Mouse (Mus musculus) erythroblast, embryonic 14.5 days (primary cell): ENCODE results near the gene Kat6b.

Experiments used
- GATA1 ChIP-seq: IDR thresholded peaks from 2 replicates; pipeline ENCODE4 v1.6.1; 2012; ENCODE audit warnings: low read length, inconsistent platforms, mixed read lengths
- TAL1 ChIP-seq: IDR thresholded peaks from 3 replicates; pipeline ENCODE4 v1.6.1; 2012; ENCODE audit warnings: low read length, inconsistent platforms, mixed read lengths

- TF ChIP-seq GATA1: no peak
- no peak for TF ChIP-seq TAL1
These were observed 188.0 kb downstream of the Kat6b start for GRCm38 (mm10) chr14:21669218-21669617.
